Mouse (Mus musculus): ENCODE data around the gene Mepce. TPM values are rescaled to one million over a fixed set of nuclear protein-coding genes. Genes with fewer than 3 reads are reported as not detected.

Mepce gene
- 35.8 and 48.0 TPM in 2 replicates for polyA plus RNA-seq (2012; rRNA removed; ENCODE audit: low replicate concordance)

DNA sequence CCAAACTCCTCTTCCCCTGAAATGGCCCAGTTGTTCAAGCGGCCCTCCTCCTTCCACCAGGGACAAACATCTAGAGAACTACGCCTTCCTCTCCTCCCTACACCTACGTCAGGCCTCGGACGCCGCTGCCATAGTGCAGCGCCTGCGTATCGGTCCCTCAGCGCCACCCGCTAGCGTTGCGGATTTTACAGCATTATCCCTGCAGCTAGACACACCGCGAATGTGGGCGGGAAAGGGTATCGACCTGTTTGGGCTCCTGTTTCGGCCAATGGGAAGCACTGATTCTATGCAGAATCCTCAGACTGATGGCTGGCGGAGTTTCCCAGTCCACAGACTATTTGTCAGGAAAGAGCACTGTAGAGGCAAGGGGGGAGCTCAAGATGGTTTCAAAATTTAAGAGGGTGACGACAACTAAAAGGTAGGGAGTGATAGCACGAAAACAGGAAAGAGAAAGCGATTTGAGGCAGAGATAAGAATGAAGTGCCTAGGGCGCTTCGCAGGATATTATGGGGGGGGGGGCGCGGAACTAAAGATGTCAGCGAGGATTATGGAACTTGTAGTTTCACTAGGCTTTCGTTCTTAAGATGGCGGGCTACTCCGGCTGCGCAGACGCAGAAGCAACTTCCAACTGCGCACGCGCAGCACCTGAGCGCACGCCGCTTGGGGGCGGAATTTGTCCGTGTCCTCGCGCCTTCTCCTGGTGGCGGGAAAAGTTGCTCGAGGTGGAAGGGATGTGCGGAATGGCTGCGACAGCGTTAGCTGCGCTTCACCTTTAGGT is at the start of gene Mepce, which contains the start of gene Zcwpw1:
TSS of gene Mepce (minus strand) at position 505 of the 778 bp plus-strand sequence.
TSS of gene Zcwpw1 (plus strand) at position 648 of the 778 bp plus-strand sequence.

DNA sequence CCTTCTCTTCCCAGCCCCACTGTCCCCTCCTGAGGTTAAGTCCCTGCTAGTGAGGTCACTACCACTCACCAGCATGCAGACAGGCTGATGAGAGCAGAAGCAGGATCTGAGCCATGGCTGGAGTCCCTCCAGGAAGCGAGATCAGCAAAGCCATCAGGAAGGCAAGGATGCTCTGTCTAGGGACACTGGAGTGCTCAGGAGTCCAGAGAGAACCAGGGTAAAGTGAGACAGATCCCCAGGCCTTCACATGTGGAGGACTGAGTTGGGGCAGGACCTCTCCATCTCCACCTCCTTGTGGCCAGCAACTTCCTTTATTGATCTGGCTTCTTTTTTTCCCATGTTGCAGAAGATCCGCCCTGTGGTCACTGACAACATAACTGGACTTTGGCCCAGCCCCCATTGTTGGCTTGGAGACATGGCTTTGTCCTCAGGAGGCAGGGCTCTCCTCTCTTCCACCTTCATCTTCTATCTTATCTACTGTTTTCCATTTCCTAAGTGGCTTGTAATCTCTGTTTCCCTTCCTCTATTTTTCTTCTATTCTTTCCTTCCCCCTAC is 48.6 kb upstream of the Mepce start, which contains the start of gene Pilra:
TSS of gene Pilra (minus strand) at position 316 of the 555 bp plus-strand sequence.

DNA sequence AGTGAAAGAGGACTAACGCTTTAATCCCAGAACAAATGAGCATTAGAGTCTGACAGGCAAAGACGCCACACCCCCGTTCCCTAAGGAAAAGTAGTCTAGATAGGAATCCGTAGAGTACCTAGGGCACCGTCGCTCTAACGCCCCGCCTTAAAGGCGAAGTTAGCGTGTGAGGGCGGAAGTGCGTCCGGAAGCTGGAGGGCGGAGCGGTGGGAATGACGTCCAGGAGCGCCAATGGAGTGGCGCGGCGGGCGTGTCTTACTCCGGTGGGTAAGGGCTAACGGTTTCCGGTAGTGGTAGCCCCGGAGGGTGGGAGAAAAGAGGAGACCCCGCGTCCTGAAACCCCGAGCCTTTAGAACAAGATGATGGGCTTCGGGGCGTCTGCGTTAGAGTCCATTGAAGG is 8.8 kb downstream of the Mepce start, which contains the start of gene Ppp1r35:
TSS of gene Ppp1r35 (plus strand) at position 215 of the 400 bp plus-strand sequence.

DNA sequence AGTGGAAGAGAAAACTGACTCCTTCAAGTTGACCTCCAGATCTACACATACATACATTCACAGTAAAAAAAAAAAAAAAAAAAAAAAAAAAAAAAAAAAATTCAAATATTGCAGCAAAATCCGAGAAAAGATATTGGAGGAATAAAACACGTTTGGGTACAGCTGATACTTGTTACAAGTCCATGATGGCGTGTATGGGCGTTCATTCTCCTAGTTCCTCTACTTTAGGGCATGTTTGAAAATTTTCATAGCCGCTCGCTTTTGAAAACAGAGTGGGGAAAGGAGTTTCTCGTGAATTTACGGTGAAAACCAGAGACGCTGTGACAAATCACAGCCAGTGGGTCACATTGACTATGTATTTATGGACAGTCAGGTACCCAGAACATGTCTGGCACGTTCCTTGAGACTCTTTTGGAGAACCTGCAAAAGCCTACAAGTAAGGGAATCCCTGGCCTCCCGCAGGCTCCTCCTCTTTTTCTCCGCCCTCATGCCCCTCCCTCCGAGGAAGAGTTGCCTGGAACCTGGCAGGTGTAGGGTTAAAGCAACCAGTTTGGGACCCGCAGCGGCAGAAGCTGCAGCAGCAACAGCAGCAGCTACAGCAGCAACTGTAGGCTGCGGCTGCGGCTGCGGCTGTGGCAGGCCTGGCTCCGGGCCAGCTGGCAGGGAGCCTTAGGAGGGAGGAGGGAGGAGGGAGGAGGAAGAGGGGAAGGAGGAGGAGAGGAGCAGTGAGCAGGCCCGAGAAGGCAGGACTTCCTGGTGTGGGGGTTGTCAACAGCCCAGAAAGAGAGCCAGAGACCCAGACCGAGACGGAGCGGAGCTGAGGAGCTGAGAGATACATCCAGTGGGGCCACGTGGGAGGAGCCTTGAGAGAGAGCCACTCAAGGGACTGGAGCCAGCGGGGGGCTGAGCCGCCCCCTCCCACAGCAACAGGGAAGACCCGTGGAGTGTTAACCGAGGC is 42.0 kb downstream of the Mepce start, which contains the start of gene Tsc22d4:
TSS of gene Tsc22d4 (plus strand) at position 517 of the 958 bp plus-strand sequence.

DNA sequence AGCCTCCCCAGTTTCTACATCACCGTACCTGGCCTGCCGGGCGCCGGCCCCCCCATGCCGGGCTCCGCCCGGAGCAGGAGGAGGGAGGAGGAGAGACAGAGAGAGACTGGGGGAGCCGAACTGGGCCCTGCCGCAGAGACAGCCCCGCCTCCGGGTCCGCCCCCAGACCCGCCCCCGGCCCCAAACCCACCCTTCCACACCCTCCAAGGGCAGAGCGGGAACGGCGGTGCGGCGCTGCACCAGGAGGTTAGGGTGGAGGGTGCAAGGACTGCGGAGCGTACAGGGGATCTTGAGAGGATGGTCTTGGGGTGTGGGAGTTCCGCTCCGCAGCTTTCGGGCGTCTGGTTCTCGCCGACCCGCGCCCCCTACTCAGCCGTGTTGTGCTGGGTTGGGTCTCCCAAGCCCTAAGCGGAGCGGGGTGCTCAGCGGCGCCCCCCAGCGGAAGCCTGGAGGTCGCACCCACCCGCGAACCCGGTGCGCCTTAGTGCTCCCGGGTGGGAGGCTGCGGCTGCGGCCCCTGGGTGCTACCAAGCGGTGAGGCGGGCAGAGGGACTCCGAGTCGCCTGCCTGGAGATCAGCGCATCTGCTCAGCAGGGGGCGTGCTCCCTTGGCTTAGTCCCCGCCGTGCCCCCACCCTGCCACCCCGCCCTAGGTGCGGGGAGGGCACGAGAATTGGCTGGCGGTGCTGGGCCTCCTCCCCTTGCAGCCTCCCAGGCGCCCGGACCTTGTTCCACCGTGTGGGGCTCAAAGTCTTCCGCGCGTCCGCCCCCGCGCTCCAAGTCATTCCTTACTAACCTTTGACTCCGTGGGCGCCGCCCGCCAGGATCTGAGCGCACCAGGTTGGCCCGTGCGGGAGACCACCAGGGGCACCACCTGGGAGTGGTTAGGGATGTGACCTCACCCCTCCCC is 46.2 kb downstream of the Mepce start, which contains the start of gene Nyap1:
TSS of gene Nyap1 (minus strand) at position 585 of the 909 bp plus-strand sequence.

Other genes with a start within 250 kb of the Mepce start
- gene Actl6b, start 234.1 kb downstream of the Mepce start, polyA plus RNA-seq (2012; rRNA removed; ENCODE audit: low replicate concordance), result 0.14 and 1.6 TPM in 2 replicates
- 5.8 and 25.3 TPM in 2 replicates for gene Tfr2, start 217.8 kb downstream of the Mepce start, polyA plus RNA-seq (2012; rRNA removed; ENCODE audit: low replicate concordance)
- gene Mospd3, start 186.6 kb downstream of the Mepce start, polyA plus RNA-seq (2012; rRNA removed; ENCODE audit: low replicate concordance), result 85.2 and 108 TPM in 2 replicates
- 140 and 168 TPM in 2 replicates for gene Pcolce, start 173.9 kb downstream of the Mepce start, polyA plus RNA-seq (2012; rRNA removed; ENCODE audit: low replicate concordance)
- 0.71 and 0.79 TPM in 2 replicates for gene Fbxo24, start 158.7 kb downstream of the Mepce start, polyA plus RNA-seq (2012; rRNA removed; ENCODE audit: low replicate concordance)
- 37.2 and 60.0 TPM in 2 replicates for gene Lrch4, start 158.5 kb downstream of the Mepce start, polyA plus RNA-seq (2012; rRNA removed; ENCODE audit: low replicate concordance)
- 14.9 and 32.2 TPM in 2 replicates for gene Gm20605, start 158.5 kb downstream of the Mepce start, polyA plus RNA-seq (2012; rRNA removed; ENCODE audit: low replicate concordance)
- gene Sap25, start 146.3 kb downstream of the Mepce start, polyA plus RNA-seq (2012; rRNA removed; ENCODE audit: low replicate concordance), result 60.1 and 83.8 TPM in 2 replicates
- 29.5 and 86.2 TPM in 2 replicates for gene Irs3, start 141.9 kb downstream of the Mepce start, polyA plus RNA-seq (2012; rRNA removed; ENCODE audit: low replicate concordance)
- gene Agfg2, start 102.9 kb downstream of the Mepce start, polyA plus RNA-seq (2012; rRNA removed; ENCODE audit: low replicate concordance), result 32.7 and 54.1 TPM in 2 replicates
- gene Nyap1, start 46.0 kb downstream of the Mepce start, polyA plus RNA-seq (2012; rRNA removed; ENCODE audit: low replicate concordance), result 0.77 and 4.9 TPM in 2 replicates
- gene Tsc22d4, start 41.9 kb downstream of the Mepce start, polyA plus RNA-seq (2012; rRNA removed; ENCODE audit: low replicate concordance), result 77.4 and 106 TPM in 2 replicates
- gene Ppp1r35, start 8.8 kb downstream of the Mepce start, polyA plus RNA-seq (2012; rRNA removed; ENCODE audit: low replicate concordance), result 24.9 and 28.3 TPM in 2 replicates
- 1.9 and 2.5 TPM in 2 replicates for gene Zcwpw1, start 143 bp upstream of the Mepce start, polyA plus RNA-seq (2012; rRNA removed; ENCODE audit: low replicate concordance)
- 2.6 and 7.9 TPM in 2 replicates for gene Pilra, start 48.6 kb upstream of the Mepce start, polyA plus RNA-seq (2012; rRNA removed; ENCODE audit: low replicate concordance)
- 3.9 and 6.1 TPM in 2 replicates for gene Pilrb1, start 70.5 kb upstream of the Mepce start, polyA plus RNA-seq (2012; rRNA removed; ENCODE audit: low replicate concordance)
- 4.4 and 4.8 TPM in 2 replicates for gene Pilrb2, start 84.2 kb upstream of the Mepce start, polyA plus RNA-seq (2012; rRNA removed; ENCODE audit: low replicate concordance)
- not detected in 2 replicates for gene Cyp3a13, start 134.0 kb upstream of the Mepce start, polyA plus RNA-seq (2012; rRNA removed; ENCODE audit: low replicate concordance)
- 0.09 and 0.14 TPM in 2 replicates for gene Gjc3, start 175.4 kb upstream of the Mepce start, polyA plus RNA-seq (2012; rRNA removed; ENCODE audit: low replicate concordance)
- gene Azgp1, start 193.9 kb upstream of the Mepce start, polyA plus RNA-seq (2012; rRNA removed; ENCODE audit: low replicate concordance), result 0.16 and 0.39 TPM in 2 replicates
- gene Smok3a, start 233.6 kb upstream of the Mepce start, polyA plus RNA-seq (2012; rRNA removed; ENCODE audit: low replicate concordance), result not detected in 2 replicates
- not detected in 2 replicates for gene Smok3b, start 233.8 kb upstream of the Mepce start, polyA plus RNA-seq (2012; rRNA removed; ENCODE audit: low replicate concordance)